Mouse (Mus musculus): ENCODE results near the gene Zglp1. TPM values are rescaled to one million over a fixed set of nuclear protein-coding genes. Genes with fewer than 3 reads are reported as not detected.

The Zglp1 gene
- not detected for total RNA-seq (2021)

DNA sequence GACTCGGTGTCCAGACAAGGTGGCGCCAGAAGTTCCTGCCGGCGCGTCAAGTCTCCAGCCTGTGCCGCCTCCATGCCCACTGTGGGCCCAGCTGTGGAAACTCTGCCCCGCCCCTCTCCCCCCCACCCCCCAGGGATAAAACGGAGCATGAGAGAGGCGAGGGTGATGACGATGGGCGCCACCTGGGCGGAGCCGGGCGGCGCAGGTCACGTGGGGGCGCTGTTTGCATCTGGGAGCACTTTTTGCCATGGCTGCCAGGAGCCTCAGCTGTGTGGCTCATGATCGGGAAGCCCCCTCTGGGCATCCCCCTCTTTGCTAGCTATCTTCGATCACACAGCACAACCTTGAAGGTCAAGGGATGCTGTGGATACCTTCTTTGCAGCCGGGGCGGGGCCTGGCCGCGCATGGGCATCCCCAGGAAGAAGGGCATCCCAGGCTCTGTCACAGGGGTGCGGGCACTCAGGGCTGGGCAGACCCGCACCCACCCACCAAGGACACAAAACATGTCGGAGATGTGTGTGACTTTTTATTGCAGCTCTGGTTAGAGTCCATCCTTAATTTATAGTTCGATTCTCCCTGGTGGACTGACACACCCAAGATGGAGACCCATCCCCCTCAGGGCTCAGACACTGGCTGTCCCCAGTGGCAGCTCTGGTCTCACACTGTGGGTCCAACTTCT, at the start of gene Zglp1:
Gene Zglp1 (minus strand): TSS at position 88 of the 679 bp plus-strand sequence.
- no peak for DNase-seq

DNA sequence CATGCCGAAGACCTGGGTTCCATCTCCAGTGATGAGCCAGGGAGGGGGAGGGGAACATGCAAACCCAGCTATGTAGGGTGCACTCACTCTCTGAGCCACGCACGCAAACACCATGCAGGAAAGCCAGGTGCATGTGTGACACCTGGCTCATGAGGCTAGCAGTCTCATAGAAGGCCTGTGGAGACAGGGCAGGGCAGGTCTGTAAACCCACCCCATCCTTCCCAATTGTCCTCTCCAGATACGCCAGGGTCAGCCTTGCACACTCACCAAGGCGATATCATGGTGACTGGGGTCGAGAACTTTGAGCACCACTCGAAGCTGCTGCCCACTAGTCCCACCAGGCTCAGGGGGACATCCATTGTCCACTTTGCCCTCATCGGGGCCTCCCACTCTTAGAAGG, 48.2 kb upstream of the Zglp1 start:
- DNase-seq, result no peak

DNA sequence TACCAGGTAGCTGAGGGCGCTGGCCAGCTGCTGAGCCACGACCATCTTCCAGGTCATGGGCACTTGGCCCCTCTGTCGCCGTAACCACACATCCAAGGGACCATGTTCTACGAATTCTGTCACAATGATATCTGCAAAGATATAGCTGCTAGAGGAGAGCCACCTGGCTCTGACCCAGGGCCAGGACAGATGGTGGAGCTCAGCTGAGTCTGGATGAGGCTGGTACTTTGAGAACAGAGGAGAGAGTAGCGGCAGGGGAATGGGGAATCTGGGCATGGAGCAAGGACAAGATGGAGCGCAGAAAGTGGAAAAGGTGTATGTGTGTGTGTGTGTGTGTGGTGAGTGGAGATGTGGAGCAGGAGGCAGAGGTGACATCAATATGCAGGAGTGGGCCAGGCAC, 47.3 kb upstream of the Zglp1 start:
- no peak for DNase-seq

DNA sequence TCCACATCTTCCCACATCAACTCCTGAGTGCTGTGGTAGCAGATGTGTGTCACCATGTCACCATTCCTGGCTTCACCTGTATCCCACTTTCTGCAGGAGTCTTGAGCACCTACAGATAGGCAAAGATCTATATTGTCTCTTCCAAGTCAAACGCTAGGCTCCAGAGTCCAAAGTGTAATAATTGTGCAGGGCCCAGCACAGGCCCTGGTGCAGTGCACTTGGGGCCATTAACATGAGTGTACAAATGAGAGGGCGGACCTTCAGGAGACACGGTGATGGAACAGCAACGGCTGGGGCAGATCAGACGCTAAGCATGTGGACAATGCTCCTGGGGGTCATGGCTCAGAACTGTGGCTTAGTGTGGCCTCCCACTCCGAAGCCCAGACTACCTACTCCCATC, 46.9 kb upstream of the Zglp1 start:
- no peak for DNase-seq

DNA sequence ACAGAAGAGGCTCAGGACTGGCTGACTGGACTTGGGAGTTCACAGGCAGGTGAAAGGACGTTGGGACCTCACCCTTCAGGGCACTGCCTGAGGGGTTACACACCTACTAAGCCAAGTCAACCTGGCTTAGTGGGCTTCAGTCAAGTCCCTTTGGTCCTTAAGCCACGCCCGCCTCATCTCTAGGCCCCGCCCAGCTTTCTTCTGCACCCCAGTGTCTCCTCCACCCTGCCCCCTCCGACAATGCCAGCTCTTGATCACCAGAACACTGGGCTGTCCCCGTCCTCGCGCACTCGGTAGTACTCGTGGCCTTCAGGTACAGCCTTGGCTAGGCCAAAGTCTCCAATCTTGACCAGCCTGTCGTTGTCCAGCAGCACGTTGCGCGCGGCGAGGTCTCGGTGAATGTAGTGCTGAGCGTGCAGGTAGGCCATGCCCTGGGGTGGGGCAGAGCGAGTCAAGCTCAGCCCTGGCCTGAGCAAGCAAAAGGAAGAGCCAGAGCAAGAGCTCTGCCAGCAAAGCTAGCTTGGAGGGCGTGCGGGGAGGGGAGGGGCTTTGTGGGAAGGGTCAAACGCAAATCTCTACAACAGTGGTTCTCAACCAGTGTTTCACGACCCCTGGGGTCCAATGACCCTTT, 40.8 kb upstream of the Zglp1 start:
- DNase-seq, result no peak

DNA sequence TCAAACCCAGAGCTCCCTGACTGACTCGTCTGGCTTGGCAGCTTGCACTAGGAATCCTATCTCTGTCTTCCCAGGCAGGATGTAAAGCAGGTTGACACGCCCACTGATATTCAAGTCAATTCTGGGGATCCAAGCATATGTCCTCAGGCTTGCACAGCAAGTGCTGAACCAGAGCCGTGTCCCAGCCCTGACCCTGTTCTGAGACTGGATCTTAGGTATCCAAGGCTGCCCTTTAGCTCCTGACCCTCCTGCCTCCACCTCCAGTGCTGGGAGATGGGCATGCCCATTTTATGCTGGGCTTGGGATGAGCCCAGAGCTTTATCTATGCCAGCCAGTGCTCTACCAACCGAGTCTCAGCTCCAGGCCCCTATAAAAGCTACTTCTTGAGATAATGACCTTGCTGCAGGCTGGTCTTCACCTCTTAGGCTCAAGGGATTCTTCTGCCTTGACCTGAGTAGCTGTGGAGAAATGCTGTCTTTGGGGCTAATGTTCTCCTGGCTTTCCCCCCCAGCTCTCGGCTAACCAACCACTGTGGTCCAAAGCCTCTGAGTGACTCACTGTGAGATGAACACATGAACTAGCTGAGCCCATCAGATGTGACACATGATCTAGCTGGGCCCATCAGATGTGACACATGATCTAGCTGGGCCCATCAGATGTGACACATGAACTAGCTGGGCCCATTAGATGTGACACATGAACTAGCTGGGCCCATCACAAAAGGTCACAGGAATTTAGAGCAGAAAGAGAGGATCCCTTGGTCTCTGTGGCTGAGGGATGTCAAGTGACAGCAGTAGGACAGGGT, 39.1 kb upstream of the Zglp1 start:
- no peak for DNase-seq

DNA sequence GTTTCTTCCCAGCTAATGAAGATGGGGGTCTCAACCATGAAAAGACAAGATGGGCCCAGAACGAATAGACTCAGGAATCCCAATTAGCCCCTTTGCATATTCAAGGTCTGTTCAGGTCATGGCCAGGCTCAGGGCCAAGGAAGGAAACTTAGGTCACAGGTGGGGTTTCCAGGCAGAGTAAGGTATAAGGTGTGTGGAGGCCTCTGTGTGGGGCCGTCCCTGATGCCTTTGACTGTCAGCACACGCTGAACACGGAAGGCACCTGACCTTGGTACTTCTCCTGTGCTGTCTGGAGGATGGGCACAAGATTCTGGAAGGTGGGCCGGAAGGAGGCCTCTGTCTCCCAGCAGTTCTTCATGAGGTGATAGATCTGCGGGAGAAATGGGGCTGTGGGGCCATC, 37.9 kb upstream of the Zglp1 start:
- no peak for DNase-seq

DNA sequence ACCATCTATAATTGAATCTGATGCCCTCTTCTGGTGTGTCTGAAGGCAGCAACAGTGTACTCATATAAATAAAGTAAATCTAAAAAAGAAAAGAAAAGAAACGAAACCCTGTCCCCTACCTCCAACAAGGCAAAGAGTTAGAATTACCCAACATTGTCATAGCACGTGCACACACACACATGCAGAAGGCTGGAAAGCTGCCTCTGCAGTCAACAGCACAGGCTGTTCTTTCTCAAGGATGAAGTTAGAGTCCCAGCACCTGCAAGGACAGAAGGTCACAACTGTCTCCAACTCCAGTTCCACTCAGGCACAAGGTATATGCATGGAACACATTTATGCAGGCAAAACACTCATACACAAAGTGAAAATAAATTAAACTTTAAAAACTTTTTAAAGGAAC, 35.2 kb upstream of the Zglp1 start:
- no peak for DNase-seq

DNA sequence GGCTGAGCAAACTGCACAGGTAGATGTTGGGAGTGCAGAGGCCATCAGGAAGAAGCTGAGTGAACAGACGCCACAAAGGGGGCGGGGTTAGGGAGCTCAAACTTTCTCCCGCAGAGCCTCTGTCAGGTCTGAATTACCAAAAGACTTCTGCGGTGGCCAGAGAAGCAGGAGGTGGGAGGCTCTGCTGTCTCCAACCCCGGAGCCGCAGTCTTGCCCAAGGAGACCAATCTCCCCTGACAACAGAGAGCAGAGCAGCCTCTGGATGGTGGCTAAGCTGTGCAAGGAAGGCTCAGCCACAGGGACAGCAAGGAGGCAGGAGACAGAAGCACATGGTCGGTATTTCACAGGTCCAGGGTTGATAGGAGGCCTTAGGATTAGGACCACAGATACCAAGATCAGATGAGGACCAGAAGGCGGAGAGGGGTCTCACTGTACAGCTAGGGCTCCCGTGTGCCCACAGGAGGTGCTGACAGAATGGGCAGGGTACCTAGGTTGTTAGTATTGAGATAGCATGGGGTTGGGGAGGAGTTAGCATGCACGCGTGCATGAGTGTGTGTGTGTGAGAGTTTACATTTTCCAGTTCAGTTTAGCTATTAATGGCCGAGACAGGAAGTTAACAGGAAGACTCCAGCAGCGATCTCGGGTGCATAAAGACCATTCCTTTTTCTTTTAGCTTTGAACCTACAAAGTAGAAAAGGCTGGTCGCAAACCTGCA, 33.7 kb upstream of the Zglp1 start:
- DNase-seq, result no peak

DNA sequence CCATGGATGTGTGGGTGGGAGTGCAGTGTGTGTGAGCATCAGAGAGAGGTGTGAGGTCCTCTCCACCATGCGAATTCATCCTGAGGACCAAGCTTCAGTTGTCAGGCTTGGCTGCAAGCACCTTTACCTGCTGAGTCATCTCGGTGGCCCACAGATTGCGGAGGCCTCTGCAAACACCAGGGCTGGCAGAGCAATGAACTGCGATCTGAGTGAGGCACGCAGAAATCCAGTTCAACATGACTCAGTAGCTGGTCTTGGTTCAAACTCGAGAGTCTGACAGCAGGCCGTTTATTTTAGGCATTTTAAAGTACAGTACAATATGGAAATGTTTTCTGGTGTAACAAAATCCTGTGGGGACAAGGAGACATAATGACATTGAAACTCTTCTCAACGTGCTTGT, 30.9 kb upstream of the Zglp1 start:
- DNase-seq, result no peak

DNA sequence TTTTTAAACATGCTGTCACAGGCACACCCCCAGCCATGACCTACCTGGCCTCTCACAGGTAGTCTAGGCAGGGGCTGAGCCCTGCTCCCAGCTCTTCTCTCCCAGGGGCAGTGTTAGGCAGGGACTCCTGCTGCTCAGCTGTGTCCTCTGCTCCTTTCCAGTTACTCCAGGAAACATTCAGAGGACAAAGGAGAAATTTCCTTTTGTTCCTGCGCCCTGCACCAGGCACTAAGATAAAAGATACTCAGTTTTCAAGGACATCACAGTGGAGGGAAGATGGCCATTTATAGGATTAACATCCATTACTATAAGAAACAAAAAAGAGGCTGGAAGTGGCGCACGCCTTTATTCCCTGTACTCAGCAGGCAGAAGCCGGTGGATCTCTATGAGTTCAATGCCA, 29.1 kb upstream of the Zglp1 start:
- no peak for DNase-seq

DNA sequence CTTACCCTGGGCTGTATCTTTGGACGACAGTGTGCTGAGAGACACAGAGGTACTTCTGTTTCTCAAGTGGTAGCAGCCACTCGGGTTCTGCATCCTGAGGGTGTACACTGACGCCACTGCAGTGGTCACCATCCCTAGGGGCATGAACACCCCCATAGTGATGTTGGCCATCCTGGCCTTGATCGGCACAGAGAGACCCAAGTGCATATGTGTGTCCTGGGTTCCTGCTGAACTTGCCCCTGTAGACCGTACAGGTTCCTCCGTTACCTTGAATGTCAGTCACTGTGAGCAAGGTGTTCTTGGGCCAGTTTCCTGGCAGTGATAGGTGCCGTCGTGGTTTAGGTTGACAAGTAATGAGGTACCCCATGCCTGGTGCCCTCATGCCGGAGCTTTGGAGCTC, 26.5 kb upstream of the Zglp1 start:
- no peak for DNase-seq

DNA sequence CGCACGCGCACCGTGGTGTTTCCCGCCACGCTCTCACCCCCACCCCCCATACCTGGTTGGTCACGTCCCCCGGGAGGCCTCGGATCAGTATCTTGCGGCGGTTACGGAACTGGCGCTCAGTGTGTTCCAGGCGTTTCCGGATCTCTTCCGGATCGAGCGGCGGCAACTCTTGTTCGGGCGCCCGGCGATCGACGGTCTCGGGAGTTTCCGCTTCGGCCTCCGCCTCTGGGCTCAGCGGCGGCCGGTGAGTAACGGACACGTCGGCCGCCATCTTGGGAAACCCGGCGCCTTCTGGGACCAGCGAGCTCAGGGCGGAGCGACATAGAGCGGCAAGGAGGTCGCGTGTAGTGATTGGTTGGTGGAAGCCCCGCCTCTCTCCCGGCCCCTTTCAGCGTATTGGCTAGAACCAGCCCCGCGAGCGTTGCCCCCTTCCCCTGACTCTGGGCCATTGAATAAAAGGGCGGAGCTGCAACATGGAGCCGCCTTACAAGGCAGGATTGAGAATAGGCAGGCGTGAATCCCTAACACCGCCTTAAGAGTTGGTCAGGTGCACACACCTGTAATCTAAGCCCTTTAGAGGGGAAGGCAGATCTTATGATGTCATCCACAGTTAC, 24.9 kb upstream of the Zglp1 start, which contains the start of the genes Gm38431 and Raver1:
Gene Gm38431 (minus strand): TSS at position 291 of the 614 bp plus-strand sequence.
Gene Raver1 (minus strand): TSS at position 302 of the 614 bp plus-strand sequence.
- DNase-seq, result peak; percentile 98

DNA sequence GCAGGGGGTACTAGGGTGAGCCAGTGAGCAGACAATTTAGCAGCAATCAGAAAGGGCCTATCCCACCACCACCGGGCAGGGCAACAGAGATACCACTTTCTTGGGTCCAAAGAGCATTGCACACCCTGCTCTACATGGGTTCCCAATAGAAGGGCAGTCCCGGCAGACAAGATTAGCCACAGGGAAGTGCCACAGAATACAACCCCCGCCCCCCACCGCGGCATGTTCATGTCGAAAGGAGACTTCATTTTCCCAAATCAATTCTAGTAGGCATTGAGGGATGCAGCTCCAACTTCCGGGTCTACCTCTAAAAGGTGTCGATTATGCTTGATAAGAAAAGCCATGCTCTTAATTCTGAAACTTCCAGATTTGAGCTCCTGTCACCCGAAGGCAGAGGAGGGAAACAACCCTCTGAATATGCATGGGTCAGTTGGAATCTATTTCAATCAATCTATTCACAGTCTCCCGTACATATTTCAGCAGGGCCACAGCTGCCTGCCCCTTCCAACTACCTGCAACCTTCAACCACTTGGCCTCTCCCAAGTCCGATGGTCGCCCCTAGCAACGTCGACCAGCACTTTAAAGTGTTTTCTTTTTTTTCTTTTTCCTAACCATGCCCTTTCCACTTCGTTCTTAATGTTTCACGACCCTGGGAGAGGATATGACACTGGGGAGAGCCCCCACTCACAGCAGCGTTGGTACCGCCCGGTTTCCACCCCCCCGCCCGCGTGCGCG, 24.2 kb upstream of the Zglp1 start:
- no peak for DNase-seq

DNA sequence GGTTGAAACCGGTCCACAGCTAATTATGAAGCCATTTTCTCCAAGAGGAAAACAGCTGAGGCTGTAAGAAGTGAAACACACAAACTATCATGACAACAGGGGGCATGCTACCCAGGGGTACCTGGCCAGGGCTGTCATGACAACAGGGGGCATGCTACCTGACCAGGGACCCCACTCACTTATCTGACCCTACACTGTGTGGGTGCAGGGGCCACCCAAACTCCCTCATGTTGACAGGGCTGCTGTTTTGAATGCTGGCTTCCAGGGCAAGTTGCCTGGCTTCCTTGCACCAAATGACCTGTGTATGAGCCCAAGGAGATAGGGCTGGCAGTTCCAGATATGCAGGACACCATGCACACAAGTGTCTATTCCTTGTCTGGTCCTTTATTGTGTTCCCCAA, 23.6 kb upstream of the Zglp1 start:
- DNase-seq, result no peak

DNA sequence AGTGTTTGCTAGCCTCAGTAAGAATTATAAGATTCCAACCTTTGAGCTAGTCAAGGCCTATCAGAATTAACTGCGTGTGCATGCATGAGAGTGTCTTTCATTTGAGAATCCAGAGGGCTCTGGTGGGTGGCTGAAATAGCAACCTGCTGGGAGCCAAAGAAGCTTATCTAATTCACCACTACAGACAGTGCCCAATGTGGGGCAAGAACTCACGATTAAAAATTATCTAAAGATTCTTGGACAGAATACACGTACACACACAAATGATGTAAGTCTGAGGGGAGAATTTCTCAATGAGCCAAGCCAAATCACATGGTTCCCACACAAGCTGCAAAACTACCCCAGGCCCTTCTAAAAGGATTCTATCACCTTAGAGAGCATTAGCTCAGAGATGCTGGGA, 16.4 kb upstream of the Zglp1 start:
- DNase-seq, result no peak

DNA sequence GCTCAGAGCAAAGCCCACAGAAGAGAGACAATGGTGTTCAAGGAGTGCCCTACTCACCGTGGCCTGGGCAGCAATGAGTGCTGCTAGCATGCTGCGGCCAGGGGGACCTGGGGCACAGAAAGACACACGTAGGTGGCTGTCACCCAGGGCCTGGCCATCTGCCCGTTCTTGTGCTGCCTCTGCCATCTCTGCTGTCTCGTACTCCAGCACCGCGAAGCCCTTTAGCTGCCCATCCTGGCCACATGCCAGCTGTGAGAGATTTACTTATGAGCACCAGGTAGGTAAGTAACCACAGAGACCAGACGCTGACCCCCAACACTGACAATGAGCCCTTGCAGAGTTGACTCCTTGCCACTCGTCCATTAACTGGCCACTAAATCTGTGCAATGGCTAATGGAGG, 14.2 kb upstream of the Zglp1 start:
- no peak for DNase-seq

DNA sequence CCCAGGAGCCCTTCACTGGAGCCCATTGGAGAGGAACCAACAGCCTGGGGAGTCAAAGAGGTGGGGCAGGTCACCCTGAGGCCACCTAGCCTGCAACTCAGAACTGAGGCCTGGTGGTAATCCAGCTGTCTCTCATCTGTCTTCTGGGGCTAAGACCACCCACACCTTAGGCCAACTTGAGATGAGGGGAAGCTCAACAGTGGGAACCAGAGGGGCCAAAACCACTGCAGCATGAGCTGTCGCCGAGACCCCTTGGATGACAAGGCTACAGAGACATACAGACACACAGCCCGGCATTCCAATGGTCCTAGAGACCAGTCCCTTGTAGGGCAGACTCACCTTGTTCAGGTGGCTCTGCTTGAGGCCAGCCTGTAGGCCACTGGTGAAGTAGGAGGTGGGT, 8.7 kb upstream of the Zglp1 start:
- DNase-seq, result no peak

DNA sequence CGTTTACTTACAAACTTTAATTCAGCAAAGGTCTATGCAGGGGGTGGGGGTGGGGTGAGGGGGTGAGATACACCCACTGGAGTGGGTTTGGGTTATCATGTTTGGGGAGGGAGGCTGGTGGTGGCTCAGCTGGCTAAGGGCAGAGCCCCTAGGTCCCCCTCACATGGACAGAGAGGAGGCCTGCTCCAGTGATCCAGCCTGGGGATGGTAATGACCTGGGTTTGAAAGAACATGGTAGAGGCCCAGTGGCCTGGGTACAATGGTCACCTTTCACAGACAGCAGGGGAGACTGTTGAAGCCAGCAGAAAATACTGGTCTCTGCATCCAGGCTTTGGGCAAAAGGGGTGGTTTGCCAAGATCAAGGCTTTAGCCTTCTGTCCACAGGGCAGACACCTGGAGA, 7.3 kb upstream of the Zglp1 start:
- no peak for DNase-seq

DNA sequence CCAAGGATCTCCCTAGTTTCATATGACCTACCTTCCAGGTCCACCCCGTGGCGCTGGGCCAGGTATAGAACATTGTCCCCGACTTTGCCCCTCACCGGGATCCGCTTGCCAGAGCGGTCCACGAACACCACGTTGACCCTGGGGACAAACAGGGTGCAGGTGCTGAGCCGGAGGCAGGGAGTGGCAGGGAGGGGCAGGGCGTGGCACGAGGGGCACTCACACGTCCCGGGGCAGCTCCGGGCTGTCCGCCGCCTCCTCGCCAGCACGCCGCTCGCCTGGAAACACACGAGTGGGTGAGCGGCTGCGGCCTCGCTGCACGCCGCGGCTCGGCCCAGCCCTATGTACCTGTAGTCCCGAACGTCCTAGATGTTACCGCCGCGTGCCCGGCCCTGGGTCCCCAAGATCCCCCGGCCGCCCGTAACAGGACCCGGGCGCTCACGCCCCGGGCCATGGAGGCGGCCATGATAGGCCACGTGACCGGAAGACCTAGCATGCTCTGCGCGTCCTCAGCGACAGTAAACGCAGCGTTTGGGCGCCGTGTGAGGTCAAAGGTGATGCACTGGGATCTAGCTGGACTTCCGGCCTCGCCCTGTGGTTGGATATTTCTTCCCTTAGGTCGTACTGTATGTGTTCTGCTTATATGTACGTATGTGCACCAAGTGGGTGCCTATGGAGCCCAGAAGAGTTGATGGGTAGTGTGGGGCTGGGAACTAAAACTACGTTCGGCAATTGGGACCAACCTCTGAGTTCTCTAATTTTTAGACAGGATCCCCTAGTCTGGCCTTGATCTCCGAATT, 6.3 kb upstream of the Zglp1 start, which contains the start of the genes Gm49373 and Fdx1l:
Gene Gm49373 (minus strand): TSS at position 53 of the 797 bp plus-strand sequence.
Gene Fdx1l (minus strand): TSS at position 571 of the 797 bp plus-strand sequence.
- DNase-seq, result peak; percentile 89

DNA sequence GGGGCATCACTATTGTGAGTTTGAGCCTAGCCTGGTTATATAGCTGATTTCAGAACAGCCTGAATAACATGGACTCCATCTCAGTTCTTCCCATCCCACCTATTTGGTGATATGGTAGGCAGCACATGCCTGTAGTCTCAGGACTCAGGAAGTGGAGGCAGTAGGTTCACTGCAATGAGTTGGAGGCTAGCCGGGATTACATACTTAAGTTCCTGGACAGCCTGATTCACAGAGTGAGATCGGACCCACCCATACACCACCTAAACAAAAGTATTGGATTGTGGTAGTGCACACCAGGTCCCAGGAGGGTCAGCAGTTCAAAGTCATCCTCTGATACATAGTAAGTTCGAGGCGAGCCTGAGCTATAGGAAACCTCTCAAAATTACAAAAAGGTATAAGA, 5.7 kb upstream of the Zglp1 start:
- DNase-seq, result no peak

Data from heart, postnatal 4 days (tissue).